Mouse (Mus musculus) lung, adult 2 months (tissue): ENCODE measurements around the gene Pxn.

Source experiments
- CTCF ChIP-seq: fragments of 200-500 bp; IDR thresholded peaks from 2 replicates; pipeline ENCODE4 v1.5.1; 2011; ENCODE audit warnings: mild to moderate bottlenecking, low read length, control low read depth; ENCODE audit not compliant: insufficient read depth
- POLR2A ChIP-seq: fragments of 200-500 bp; IDR thresholded peaks from 2 replicates; pipeline ENCODE4 v1.6.1; 2011; ENCODE audit warnings: low read depth, mild to moderate bottlenecking, control low read depth, low read length, borderline replicate concordance; ENCODE audit errors: extremely low read depth

DNA sequence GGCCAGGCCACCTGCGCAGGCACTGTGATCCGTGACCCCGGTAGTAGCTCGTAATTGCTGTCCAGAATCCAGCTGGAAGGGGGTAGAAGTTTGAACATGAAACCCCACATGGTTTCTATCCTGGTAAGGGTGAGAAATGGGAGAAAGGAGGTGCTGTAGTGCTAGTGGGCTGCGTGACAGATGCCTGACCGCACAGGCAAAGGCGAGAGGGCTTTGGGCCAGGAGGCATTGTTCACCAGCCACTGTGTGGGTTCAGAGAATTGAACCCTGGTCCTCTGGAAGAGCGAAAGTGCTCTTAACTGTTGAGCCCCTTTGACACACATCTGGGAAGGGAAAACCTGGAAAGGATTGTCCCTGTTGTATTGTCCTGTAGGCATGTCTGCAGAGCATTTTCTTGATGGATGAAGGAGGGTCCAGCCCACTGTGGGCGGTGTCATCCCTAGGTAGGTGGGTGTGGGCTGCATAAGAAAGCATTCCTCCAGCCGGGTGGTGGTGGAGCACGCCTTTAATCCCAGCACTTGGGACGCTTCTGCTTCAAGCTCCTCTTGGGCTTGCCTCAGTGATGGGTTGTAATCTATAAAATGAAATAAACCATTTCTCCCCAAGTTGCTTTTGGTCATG is 30.3 kb upstream of the Pxn start:
- TF ChIP-seq POLR2A (no peak), CTCF (no peak)
